Mouse (Mus musculus): ENCODE results near the gene Wdr89. TPM values are rescaled to one million over a fixed set of nuclear protein-coding genes. Genes with fewer than 3 reads are reported as not detected.

The Wdr89 gene
- polyA plus RNA-seq, 1 experiment, result not detected

DNA sequence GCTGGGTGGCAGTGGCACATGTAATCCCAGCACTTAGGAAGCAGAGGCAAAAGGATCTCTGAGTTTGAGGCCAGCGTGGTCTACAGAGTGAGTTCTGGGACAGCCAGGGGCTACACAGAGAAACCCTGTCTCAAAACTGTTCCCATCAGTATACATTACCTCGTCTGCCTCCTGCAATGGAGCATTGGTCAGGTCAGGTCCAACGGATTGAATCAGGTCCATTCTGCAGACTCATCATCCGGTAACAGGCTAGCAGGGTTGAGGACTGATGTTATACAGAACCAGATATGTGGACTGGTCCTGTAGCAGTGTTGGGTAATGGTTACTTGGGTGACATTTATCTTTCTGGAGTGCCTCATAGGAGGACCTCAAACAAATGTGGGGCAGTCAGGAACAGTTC is 3.3 kb upstream of the Wdr89 start:
- Histone ChIP-seq H3K27ac (ENCODE audit: insufficient read depth, low read depth, low read length) (no peak overlapping the region), H3K4me1 (ENCODE audit: control insufficient read depth, insufficient read depth, low read length) (no peaks in the 10 kb centered on the region; the same call in 1 of the 2 replicates), H3K4me3 (ENCODE audit: insufficient read depth, low read depth, low read length) (no peak overlapping the region)
- WGBS, result 98% methylated on average over 4 of the region's 4 CpGs
- TF ChIP-seq POLR2A (IDR thresholded peaks at IDR 0.05; ENCODE audit: insufficient read depth, low read depth, low read length) (no peak), CTCF (IDR thresholded peaks at IDR 0.05; ENCODE audit: insufficient read depth, low read depth, low read length) (no peak)

DNA sequence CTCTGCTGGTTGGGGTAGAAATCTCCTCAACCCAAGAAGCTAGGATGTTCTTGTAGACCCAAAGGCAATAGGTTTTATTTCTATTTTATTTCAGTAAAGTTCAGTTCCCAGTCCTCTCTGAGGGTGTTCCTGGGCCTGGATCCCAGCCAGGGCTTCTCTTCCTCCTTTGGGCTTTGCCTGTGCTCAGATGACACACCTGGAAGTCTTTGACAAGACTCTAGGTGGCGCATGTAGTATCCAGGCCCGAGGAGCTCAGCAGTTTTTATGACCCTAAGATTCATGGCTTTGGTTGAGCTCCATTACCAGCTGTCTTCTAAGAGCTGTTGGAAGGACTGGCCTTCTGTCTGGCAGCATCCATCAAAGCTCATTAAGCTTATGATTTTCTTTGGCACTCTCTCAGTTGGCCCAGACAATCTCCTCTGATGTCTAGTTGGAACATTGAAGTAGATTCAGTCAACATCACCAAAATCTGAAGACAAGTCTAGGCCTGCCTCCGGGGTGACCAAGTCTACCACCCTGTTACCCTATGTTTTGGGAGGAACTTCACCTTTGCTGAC is 2.5 kb upstream of the Wdr89 start:
- Histone ChIP-seq H3K4me3 (ENCODE audit: insufficient read depth, low read depth, low read length) (no peak overlapping the region), H3K4me1 (ENCODE audit: control insufficient read depth, insufficient read depth, low read length) (no peaks in the 10 kb centered on the region; the same call in 1 of the 2 replicates), H3K27ac (ENCODE audit: insufficient read depth, low read depth, low read length) (no peak overlapping the region)
- TF ChIP-seq POLR2A (IDR thresholded peaks at IDR 0.05; ENCODE audit: insufficient read depth, low read depth, low read length) (no peak), CTCF (IDR thresholded peaks at IDR 0.05; ENCODE audit: insufficient read depth, low read depth, low read length) (no peak)
- WGBS, result 89% methylated on average over 3 of the region's 3 CpGs

DNA sequence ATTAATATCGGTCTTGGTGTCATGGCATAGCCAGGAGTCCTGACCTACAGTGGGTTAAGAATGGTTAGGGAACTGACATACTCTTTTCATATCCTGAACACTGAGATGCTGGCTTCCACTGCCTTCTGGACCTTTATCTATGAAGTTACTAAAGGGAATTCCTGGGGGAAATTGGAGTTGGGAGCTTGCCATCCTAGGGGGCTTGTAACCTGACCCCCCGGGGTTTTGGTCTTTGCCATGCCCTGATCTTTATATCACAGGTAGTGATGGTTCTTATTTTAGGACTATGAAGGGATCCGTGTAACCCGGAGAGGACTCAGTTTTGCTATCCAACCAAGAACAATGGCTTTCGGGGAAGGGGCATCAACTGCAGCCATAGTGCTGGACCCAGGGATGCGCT is 1.3 kb upstream of the Wdr89 start:
- Histone ChIP-seq H3K4me3 (ENCODE audit: insufficient read depth, low read depth, low read length) (no peak overlapping the region), H3K4me1 (ENCODE audit: control insufficient read depth, insufficient read depth, low read length) (no peaks in the 10 kb centered on the region; the same call in 1 of the 2 replicates), H3K27ac (ENCODE audit: insufficient read depth, low read depth, low read length) (no peak overlapping the region)
- WGBS, result 91% methylated on average over 6 of the region's 6 CpGs
- no peak for TF ChIP-seq POLR2A (IDR thresholded peaks at IDR 0.05; ENCODE audit: insufficient read depth, low read depth, low read length)
- no peak for TF ChIP-seq CTCF (IDR thresholded peaks at IDR 0.05; ENCODE audit: insufficient read depth, low read depth, low read length)

DNA sequence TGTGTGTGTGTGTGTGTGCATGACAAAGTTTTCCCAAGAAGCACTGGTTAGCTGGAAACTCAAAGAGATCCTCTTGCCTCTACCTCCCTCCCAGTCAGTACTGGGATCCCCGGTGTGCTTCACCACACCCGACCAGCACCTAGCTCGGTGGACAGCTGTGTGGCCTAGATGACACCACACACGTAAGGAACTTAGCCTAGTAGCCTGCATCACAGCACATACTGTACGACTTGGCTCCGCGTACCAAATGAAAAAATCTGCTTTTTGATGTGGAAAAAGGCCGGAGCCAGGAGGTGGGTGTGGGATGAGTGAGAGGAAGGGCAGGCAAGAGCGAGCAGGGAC is 450 bp downstream of the Wdr89 start:
- Histone ChIP-seq H3K4me1 (ENCODE audit: control insufficient read depth, insufficient read depth, low read length) (no peaks in the 10 kb centered on the region; the same call in 1 of the 2 replicates), H3K27ac (ENCODE audit: insufficient read depth, low read depth, low read length) (no peak overlapping the region), H3K4me3 (ENCODE audit: insufficient read depth, low read depth, low read length) (peak overlapping the region; percentile 62)
- under 1% methylated on average over 9 of the region's 9 CpGs for WGBS
- TF ChIP-seq POLR2A (IDR thresholded peaks at IDR 0.05; ENCODE audit: insufficient read depth, low read depth, low read length), result no peak
- no peak for TF ChIP-seq CTCF (IDR thresholded peaks at IDR 0.05; ENCODE audit: insufficient read depth, low read depth, low read length)

DNA sequence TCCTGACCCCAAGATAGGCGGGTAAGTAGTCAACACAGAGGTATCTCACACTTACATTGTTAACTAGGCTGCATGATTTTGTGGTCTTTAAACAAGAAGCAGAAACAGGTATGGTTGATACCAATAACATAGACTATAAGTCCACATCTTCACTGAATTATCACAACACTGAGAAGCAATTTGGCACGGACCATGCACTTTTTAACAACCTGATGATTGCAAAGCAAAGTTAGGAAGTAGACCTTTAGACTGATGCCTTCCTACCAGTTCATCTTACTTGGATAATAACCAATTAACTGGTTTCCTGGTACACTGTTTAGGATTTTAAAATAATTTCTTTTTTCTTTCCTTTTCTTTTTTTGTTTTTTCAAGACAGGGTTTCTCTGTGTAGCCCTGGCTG is 1.1 kb downstream of the Wdr89 start:
- Histone ChIP-seq H3K4me1 (ENCODE audit: control insufficient read depth, insufficient read depth, low read length) (no peaks in the 10 kb centered on the region; the same call in 1 of the 2 replicates), H3K27ac (ENCODE audit: insufficient read depth, low read depth, low read length) (no peak overlapping the region), H3K4me3 (ENCODE audit: insufficient read depth, low read depth, low read length) (no peak overlapping the region)
- WGBS, result 99% methylated on average over 2 of the region's 2 CpGs
- no peak for TF ChIP-seq POLR2A (IDR thresholded peaks at IDR 0.05; ENCODE audit: insufficient read depth, low read depth, low read length)
- no peak for TF ChIP-seq CTCF (IDR thresholded peaks at IDR 0.05; ENCODE audit: insufficient read depth, low read depth, low read length)

DNA sequence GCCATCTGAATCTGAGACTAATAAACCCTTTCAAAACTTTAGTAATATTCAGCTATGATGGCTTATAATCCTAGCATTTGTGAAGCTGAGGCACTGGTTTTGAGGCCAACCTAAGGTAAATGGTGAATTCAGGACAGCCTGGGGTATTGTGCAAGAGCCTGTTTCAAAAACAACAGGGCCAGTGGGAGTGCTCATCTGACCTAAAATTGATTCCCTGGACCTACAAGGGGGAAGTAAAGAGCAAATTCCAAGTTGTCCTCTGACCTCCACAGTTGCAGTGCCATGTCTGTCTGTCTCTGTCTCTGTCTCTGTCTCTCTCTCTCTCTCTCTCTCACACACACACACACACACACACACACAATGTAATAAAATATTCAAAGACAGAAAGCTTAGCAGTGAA is 2.4 kb downstream of the Wdr89 start:
- Histone ChIP-seq H3K4me3 (ENCODE audit: insufficient read depth, low read depth, low read length) (no peak overlapping the region), H3K4me1 (ENCODE audit: control insufficient read depth, insufficient read depth, low read length) (no peaks in the 10 kb centered on the region; the same call in 1 of the 2 replicates), H3K27ac (ENCODE audit: insufficient read depth, low read depth, low read length) (no peak overlapping the region)
- TF ChIP-seq CTCF (IDR thresholded peaks at IDR 0.05; ENCODE audit: insufficient read depth, low read depth, low read length), result no peak
- no peak for TF ChIP-seq POLR2A (IDR thresholded peaks at IDR 0.05; ENCODE audit: insufficient read depth, low read depth, low read length)

DNA sequence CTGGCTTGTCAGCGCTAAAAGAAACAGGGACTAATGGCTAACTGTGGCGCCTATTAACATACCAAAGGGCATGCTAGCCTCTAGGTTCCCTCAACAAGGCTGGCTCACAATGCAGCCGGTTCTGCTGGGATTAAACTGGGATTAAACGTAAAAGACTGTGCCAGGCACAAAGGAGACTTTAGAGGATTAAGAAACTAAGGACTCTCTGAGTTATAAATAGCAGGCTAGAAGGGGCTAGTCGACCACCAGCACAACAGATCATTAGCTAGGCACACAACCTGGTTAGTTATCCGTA is 4.9 kb downstream of the Wdr89 start:
- 41% methylated on average over 6 of the region's 6 CpGs for WGBS
- Histone ChIP-seq H3K4me1 (ENCODE audit: control insufficient read depth, insufficient read depth, low read length) (no peaks in the 10 kb centered on the region), H3K27ac (ENCODE audit: insufficient read depth, low read depth, low read length) (no peak overlapping the region), H3K4me3 (ENCODE audit: insufficient read depth, low read depth, low read length) (no peak overlapping the region)
- TF ChIP-seq POLR2A (IDR thresholded peaks at IDR 0.05; ENCODE audit: insufficient read depth, low read depth, low read length) (no peak), CTCF (IDR thresholded peaks at IDR 0.05; ENCODE audit: insufficient read depth, low read depth, low read length) (no peak)

DNA sequence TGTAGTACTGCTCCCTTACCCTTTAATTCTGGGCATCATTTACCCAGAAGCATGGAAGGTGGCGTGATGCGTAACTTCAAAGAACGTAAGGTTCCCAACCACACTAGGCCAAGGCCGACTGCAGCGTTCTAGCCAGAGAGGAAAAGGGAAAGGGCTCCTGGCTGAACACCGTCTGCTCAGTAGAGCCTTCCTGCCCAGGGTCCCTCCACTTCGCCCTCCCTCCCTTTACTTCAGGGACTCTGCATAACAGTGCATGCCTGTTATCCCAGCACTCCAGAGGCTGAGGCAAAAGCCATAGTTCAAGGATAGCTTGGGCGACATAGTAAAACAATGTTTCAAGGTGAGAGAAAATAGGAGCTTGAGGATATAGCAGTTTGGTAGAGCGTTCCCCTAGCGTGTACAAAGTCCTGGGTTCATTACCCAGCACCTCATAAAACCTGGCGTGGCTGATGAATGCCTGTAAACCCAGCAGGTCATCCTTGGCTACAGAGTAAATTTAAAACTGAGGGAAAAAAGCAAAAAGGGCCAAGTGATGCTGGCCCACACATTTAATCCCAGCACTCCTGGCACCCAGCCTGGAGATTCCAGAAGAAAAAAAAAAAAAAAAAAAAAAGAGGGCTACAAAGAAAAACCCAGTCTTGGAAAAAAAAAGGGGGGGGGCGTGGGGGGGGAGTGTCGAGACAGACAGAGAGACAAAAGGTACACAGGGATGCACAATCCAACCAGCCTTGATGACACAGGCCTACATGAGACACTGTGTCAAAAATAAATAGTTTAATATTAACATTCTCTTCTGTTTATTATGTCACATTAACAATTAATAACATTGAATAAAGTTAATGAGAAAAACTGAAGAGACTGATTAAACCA is 5.5 kb downstream of the Wdr89 start:
- TF ChIP-seq POLR2A (IDR thresholded peaks at IDR 0.05; ENCODE audit: insufficient read depth, low read depth, low read length) (no peak), CTCF (IDR thresholded peaks at IDR 0.05; ENCODE audit: insufficient read depth, low read depth, low read length) (no peak)
- Histone ChIP-seq H3K4me3 (ENCODE audit: insufficient read depth, low read depth, low read length) (no peak overlapping the region), H3K4me1 (ENCODE audit: control insufficient read depth, insufficient read depth, low read length) (no peaks in the 10 kb centered on the region), H3K27ac (ENCODE audit: insufficient read depth, low read depth, low read length) (no peak overlapping the region)
- 60% methylated on average over 13 of the region's 13 CpGs for WGBS

DNA sequence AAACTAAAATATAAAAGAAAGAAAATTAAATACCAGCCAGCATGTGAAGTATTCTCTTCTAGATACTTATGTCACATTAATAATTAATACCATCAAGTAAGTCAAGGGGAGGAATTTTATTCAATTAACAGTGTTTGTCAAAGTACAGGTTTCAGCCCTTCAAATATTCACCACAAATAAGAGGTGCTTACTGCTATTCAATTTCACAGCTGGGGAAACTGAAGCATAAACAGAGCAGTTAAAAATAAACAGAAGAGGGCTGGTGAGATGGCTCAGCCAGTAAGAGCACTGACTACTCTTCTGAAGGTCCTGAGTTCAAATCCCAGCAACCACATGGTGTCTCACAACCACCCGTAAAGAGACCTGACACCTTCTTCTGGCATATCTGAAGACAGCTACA is 7.0 kb downstream of the Wdr89 start:
- no peak overlapping the region for H3K4me3 ChIP-seq (ENCODE audit: insufficient read depth, low read depth, low read length)
- H3K4me1 ChIP-seq (ENCODE audit: control insufficient read depth, insufficient read depth, low read length), result no peaks in the 10 kb centered on the region
- TF ChIP-seq CTCF (IDR thresholded peaks at IDR 0.05; ENCODE audit: insufficient read depth, low read depth, low read length), result no peak
- no peak for TF ChIP-seq POLR2A (IDR thresholded peaks at IDR 0.05; ENCODE audit: insufficient read depth, low read depth, low read length)
- whole genome bisulfite sequencing, result 100% methylated on average over 1 of the region's 1 CpGs
- H3K27ac ChIP-seq (ENCODE audit: insufficient read depth, low read depth, low read length), result no peak overlapping the region

Data from olfactory bulb, adult 2 months (tissue).